Mouse (Mus musculus): Measurements from ENCODE around the gene Mlec. TPM values are rescaled to one million over a fixed set of nuclear protein-coding genes. Genes with fewer than 3 reads are reported as not detected.

Mlec gene
- polyA plus RNA-seq, 1 experiment from 2014 or later = 37.3 TPM

GRCm38 (mm10) chr5:115192828-115193195 lies 34.8 kb upstream of the Mlec start:
- ATAC-seq (ENCODE audit: low FRiP score) = no peak
- peaks cover 57% of the 10 kb centered on the region for H3K27me3 ChIP-seq (ENCODE audit: control insufficient read depth, insufficient read depth, low read length)
- DNase-seq (ENCODE audit: low spot score, missing footprints) = peak; percentile 93
- WGBS = 14% methylated on average over 7 of the region's 7 CpGs
- H3K4me1 ChIP-seq (ENCODE audit: control insufficient read depth, insufficient read depth, low read length) = peaks cover 24% of the 10 kb centered on the region
- H3K4me3 ChIP-seq (ENCODE audit: low read depth, low read length) = peak overlapping the region; percentile 62
- peak overlapping the region; percentile 100 for H3K4me2 ChIP-seq
- no peak overlapping the region for H3K27ac ChIP-seq (ENCODE audit: low read depth, low read length)
- H3K36me3 ChIP-seq (ENCODE audit: control insufficient read depth, insufficient read depth, low read length) = no peaks in the 10 kb centered on the region
- no peak overlapping the region; the same call in 1 of the 2 replicates for H3K9ac ChIP-seq (ENCODE audit: low read length)
- H3K9me3 ChIP-seq (ENCODE audit: control insufficient read depth, low read length) = no peaks in the 10 kb centered on the region

GRCm38 (mm10) chr5:115191880-115192827 lies 34.2 kb upstream of the Mlec start:
- no peak for ATAC-seq (ENCODE audit: low FRiP score)
- H3K9ac ChIP-seq (ENCODE audit: low read length) = peak overlapping the region; percentile 18

GRCm38 (mm10) chr5:115190081-115190480 lies 32.1 kb upstream of the Mlec start:
- H3K4me1 ChIP-seq (ENCODE audit: control insufficient read depth, insufficient read depth, low read length) = peaks cover 35% of the 10 kb centered on the region
- H3K27ac ChIP-seq (ENCODE audit: low read depth, low read length) = no peak overlapping the region
- H3K4me3 ChIP-seq (ENCODE audit: low read depth, low read length) = no peak overlapping the region
- no peak for ATAC-seq (ENCODE audit: low FRiP score)
- no peak for DNase-seq (ENCODE audit: low spot score, missing footprints)
- H3K4me2 ChIP-seq = no peak overlapping the region
- H3K27me3 ChIP-seq (ENCODE audit: control insufficient read depth, insufficient read depth, low read length) = peaks cover 55% of the 10 kb centered on the region
- H3K9ac ChIP-seq (ENCODE audit: low read length) = no peak overlapping the region
- 79% methylated on average over 12 of the region's 12 CpGs for WGBS
- H3K36me3 ChIP-seq (ENCODE audit: control insufficient read depth, insufficient read depth, low read length) = no peaks in the 10 kb centered on the region
- H3K9me3 ChIP-seq (ENCODE audit: control insufficient read depth, low read length) = no peaks in the 10 kb centered on the region

More at GRCm38 (mm10) chr5:115191880-115192827, 34.2 kb upstream of the Mlec start:
- Histone ChIP-seq H3K36me3 (ENCODE audit: control insufficient read depth, insufficient read depth, low read length) (no peaks in the 10 kb centered on the region), H3K9me3 (ENCODE audit: control insufficient read depth, low read length) (no peaks in the 10 kb centered on the region), H3K27me3 (ENCODE audit: control insufficient read depth, insufficient read depth, low read length) (peaks cover 57% of the 10 kb centered on the region), H3K4me2 (no peak overlapping the region), H3K4me1 (ENCODE audit: control insufficient read depth, insufficient read depth, low read length) (peaks cover 30% of the 10 kb centered on the region), H3K4me3 (ENCODE audit: low read depth, low read length) (peak overlapping the region; percentile 7; the same call in 1 of the 2 replicates), H3K27ac (ENCODE audit: low read depth, low read length) (no peak overlapping the region)
- WGBS = 11% methylated on average over 29 of the region's 29 CpGs
- DNase-seq (ENCODE audit: low spot score, missing footprints) = peak; percentile 92

GRCm38 (mm10) chr5:115188824-115189223 lies 30.8 kb upstream of the Mlec start:
- H3K4me2 ChIP-seq = no peak overlapping the region
- no peak for ATAC-seq (ENCODE audit: low FRiP score)
- H3K4me1 ChIP-seq (ENCODE audit: control insufficient read depth, insufficient read depth, low read length) = peaks cover 37% of the 10 kb centered on the region
- no peaks in the 10 kb centered on the region for H3K36me3 ChIP-seq (ENCODE audit: control insufficient read depth, insufficient read depth, low read length)
- DNase-seq (ENCODE audit: low spot score, missing footprints) = peak; percentile 84
- 56% methylated on average over 5 of the region's 5 CpGs for WGBS
- no peak overlapping the region for H3K27ac ChIP-seq (ENCODE audit: low read depth, low read length)
- H3K4me3 ChIP-seq (ENCODE audit: low read depth, low read length) = no peak overlapping the region
- H3K9me3 ChIP-seq (ENCODE audit: control insufficient read depth, low read length) = no peaks in the 10 kb centered on the region
- no peak overlapping the region for H3K9ac ChIP-seq (ENCODE audit: low read length)
- H3K27me3 ChIP-seq (ENCODE audit: control insufficient read depth, insufficient read depth, low read length) = peaks cover 42% of the 10 kb centered on the region

- Histone ChIP-seq H3K9ac (ENCODE audit: low read length) (0 out of 2 replicates have a peak overlapping the region, but pooled peaks have one; percentile 28), H3K36me3 (ENCODE audit: control insufficient read depth, insufficient read depth, low read length) (no peaks in the 10 kb centered on the region), H3K9me3 (ENCODE audit: control insufficient read depth, low read length) (no peaks in the 10 kb centered on the region), H3K27me3 (ENCODE audit: control insufficient read depth, insufficient read depth, low read length) (peaks cover 28% of the 10 kb centered on the region), H3K4me2 (peak overlapping the region; percentile 10; the same call in 1 of the 2 replicates), H3K4me3 (ENCODE audit: low read depth, low read length) (no peak overlapping the region), H3K27ac (ENCODE audit: low read depth, low read length) (no peak overlapping the region), H3K4me1 (ENCODE audit: control insufficient read depth, insufficient read depth, low read length) (peaks cover 23% of the 10 kb centered on the region)
- DNase-seq (ENCODE audit: low spot score, missing footprints) = peak; percentile 99
- ATAC-seq (ENCODE audit: low FRiP score) = peak; percentile 77
- WGBS = 22% methylated on average over 26 of the region's 26 CpGs
These were observed 29.5 kb upstream of the Mlec start for GRCm38 (mm10) chr5:115187188-115188131.

GRCm38 (mm10) chr5:115186371-115187073 lies 28.5 kb upstream of the Mlec start:
- Histone ChIP-seq H3K36me3 (ENCODE audit: control insufficient read depth, insufficient read depth, low read length) (no peaks in the 10 kb centered on the region), H3K27ac (ENCODE audit: low read depth, low read length) (no peak overlapping the region), H3K27me3 (ENCODE audit: control insufficient read depth, insufficient read depth, low read length) (peaks cover 19% of the 10 kb centered on the region), H3K4me1 (ENCODE audit: control insufficient read depth, insufficient read depth, low read length) (peaks cover 18% of the 10 kb centered on the region), H3K9me3 (ENCODE audit: control insufficient read depth, low read length) (no peaks in the 10 kb centered on the region), H3K9ac (ENCODE audit: low read length) (no peak overlapping the region), H3K4me3 (ENCODE audit: low read depth, low read length) (no peak overlapping the region), H3K4me2 (peak overlapping the region; percentile 10; the same call in 1 of the 2 replicates)
- WGBS = 42% methylated on average over 17 of the region's 17 CpGs
- DNase-seq (ENCODE audit: low spot score, missing footprints) (peak; percentile 77), ATAC-seq (ENCODE audit: low FRiP score) (0 out of 2 replicates have a peak, but pooled peaks have one; percentile 35)

- Histone ChIP-seq H3K4me3 (ENCODE audit: low read depth, low read length) (no peak overlapping the region), H3K27ac (ENCODE audit: low read depth, low read length) (no peak overlapping the region), H3K36me3 (ENCODE audit: control insufficient read depth, insufficient read depth, low read length) (no peaks in the 10 kb centered on the region), H3K9me3 (ENCODE audit: control insufficient read depth, low read length) (no peaks in the 10 kb centered on the region), H3K27me3 (ENCODE audit: control insufficient read depth, insufficient read depth, low read length) (peaks cover 2% of the 10 kb centered on the region), H3K4me1 (ENCODE audit: control insufficient read depth, insufficient read depth, low read length) (peaks cover 18% of the 10 kb centered on the region), H3K9ac (ENCODE audit: low read length) (peak overlapping the region; percentile 26), H3K4me2 (peak overlapping the region; percentile 34)
- peak; percentile 96 for DNase-seq (ENCODE audit: low spot score, missing footprints)
- 16% methylated on average over 15 of the region's 15 CpGs for WGBS
- peak; percentile 25; the same call in 1 of the 2 replicates for ATAC-seq (ENCODE audit: low FRiP score)
These were observed 26.7 kb upstream of the Mlec start for GRCm38 (mm10) chr5:115184726-115185125.

- 79% methylated on average over 10 of the region's 10 CpGs for WGBS
- H3K9ac ChIP-seq (ENCODE audit: low read length) = no peak overlapping the region
- H3K27ac ChIP-seq (ENCODE audit: low read depth, low read length) = no peak overlapping the region
- no peaks in the 10 kb centered on the region for H3K27me3 ChIP-seq (ENCODE audit: control insufficient read depth, insufficient read depth, low read length)
- no peaks in the 10 kb centered on the region for H3K9me3 ChIP-seq (ENCODE audit: control insufficient read depth, low read length)
- no peak overlapping the region for H3K4me3 ChIP-seq (ENCODE audit: low read depth, low read length)
- ATAC-seq (ENCODE audit: low FRiP score) (no peak), DNase-seq (ENCODE audit: low spot score, missing footprints) (peak; percentile 56)
- no peak overlapping the region for H3K4me2 ChIP-seq
- no peaks in the 10 kb centered on the region for H3K36me3 ChIP-seq (ENCODE audit: control insufficient read depth, insufficient read depth, low read length)
- H3K4me1 ChIP-seq (ENCODE audit: control insufficient read depth, insufficient read depth, low read length) = peaks cover 18% of the 10 kb centered on the region
These were observed 25.5 kb upstream of the Mlec start for GRCm38 (mm10) chr5:115183482-115183881.
